Mouse (Mus musculus) urinary bladder, adult 18-20 months (tissue): ENCODE data around the gene Atg10.

ENCODE experiments used
- DNase-seq, 2 experiments: peaks; one replicate each; pipeline ENCODE4 v3.0.0; 2022; ENCODE audit warnings: low spot score in 2 of 2, mixed read lengths in 2 of 2

The Atg10 gene

GRCm38 (mm10) chr13:91128581-91128980, 95.2 kb downstream of the Atg10 start:
- DNase-seq: no peak

DNA sequence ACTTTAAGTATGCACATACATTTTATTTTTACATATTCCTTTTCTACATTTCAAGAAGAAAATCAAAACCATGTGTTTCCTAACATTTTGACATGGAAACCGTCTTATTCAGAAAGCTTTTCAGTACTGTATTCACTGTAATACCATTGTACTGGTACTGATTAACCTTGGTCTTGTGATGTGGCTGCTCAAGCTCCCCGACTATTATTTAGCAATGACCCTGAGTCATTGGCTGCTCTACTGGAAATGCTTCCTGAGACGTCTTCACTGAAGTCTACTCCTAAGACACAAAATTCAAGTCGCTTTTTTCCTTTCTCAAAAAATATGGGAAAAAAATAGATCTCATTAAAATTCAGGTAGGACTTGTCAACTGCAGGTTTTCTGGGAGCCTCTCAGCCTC, 105.6 kb downstream of the Atg10 start:
- no peak for DNase-seq

DNA sequence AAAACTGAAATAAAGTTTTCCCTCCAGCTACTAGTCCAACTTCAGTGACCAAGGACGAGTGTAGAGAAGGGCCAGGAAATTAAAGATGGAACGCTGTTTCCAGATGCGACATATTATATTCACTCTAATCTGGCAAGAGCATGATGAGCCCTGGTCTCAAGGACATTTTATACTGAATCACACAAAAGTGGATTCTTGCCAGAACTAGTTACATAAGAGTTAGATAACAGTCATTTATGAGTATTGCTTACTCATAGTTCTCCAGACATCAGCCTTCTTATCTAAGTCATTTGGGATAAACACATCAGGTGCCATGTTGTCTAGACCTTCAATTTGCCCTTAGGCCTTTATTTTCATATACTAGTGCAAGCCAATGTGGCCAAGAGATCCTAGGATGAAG, 108.9 kb downstream of the Atg10 start:
- DNase-seq: no peak

GRCm38 (mm10) chr13:91107308-91107946, 116.3 kb downstream of the Atg10 start:
- no peak for DNase-seq

- no peak for DNase-seq
Measured at GRCm38 (mm10) chr13:91102238-91102637, 121.5 kb downstream of the Atg10 start.

GRCm38 (mm10) chr13:91100417-91100816, 123.4 kb downstream of the Atg10 start:
- DNase-seq: no peak

DNA sequence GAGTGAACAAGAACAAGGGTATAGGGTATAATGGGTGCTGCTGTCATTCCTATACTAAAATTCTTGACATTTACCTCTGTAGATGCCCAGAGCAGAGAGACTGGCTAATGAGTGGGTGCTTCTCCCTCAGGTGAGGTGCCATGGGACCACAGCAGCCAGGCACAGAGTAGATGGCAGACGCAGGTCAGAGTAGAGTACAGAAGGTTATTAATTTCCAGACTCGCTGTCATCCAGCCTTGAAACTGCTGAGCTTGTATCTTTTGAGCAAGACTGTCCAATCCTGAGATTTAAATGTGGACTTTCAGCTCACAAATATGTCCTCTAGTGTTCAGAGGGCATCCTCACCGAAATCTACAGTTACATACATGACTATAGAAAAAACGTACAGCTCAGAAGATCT, 128.9 kb downstream of the Atg10 start:
- no peak for DNase-seq

GRCm38 (mm10) chr13:91094196-91094595, 129.6 kb downstream of the Atg10 start:
- DNase-seq: no peak

DNA sequence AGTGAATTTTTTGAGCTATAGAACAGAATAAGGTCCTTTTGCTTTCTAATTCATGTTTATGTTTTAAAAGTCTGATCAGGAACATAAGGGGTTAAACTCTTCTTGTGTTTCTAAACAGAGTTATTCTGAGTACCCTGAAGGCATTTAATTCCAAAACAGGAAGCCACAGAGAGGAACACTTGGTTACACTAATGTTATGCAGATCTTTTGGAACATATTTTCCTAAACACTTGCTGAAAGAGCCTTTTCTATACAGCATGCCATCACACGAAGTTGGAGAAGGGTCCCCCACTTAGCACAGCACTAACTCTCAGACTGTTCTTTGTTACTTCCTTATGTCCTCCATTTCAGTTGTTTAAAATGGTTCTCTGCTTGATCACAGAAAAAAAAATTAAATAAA, 130.2 kb downstream of the Atg10 start:
- no peak for DNase-seq

DNA sequence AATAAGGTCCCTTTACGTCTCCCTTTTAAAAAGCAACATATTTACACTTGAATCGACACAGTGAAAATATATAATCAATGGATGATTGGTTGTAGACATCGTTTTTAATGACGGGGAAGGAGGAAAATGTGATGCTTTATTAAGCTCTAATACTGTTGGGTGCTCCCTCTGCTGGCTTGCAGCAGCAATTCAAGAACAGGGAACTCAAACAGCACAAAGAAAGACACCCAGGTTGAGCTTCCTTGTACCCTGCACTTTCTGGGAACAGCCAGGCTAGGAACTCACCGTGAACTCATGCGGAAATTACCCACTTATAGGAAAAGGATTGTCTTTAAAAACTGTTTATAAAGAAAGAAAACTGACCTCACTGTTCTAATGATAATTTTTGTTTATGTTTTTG, 130.6 kb downstream of the Atg10 start:
- no peak for DNase-seq

GRCm38 (mm10) chr13:91091731-91092190, 132.0 kb downstream of the Atg10 start:
- no peak for DNase-seq

GRCm38 (mm10) chr13:91090861-91091730, 132.7 kb downstream of the Atg10 start:
- DNase-seq: no peak

GRCm38 (mm10) chr13:91086361-91086900, 137.3 kb downstream of the Atg10 start:
- no peak for DNase-seq

- no peak for DNase-seq
Measured at GRCm38 (mm10) chr13:91072351-91072750, 151.4 kb downstream of the Atg10 start.

DNA sequence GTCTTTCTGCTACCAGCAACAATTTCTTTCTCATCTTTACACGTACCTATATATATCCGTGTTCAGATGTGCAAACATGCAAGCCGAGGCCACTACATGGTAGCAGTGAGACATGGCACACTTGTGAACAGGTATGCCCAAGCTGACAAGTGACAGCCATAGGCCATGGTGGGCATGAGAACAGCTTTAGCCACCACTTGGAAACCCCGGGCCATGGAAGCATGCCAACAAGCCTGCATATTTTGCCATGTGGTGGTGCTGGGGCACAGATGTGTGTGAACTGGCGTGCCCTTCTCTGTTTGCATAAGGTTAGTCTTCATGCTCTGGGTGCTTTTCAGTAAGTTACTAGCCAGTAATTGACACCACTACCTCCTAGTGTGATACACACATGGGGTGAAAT, 162.9 kb downstream of the Atg10 start:
- no peak for DNase-seq

GRCm38 (mm10) chr13:91048171-91048570, 175.6 kb downstream of the Atg10 start:
- no peak for DNase-seq

GRCm38 (mm10) chr13:91046851-91047250, 176.9 kb downstream of the Atg10 start:
- DNase-seq: no peak

- no peak for DNase-seq
Measured at GRCm38 (mm10) chr13:91041236-91041635, 182.5 kb downstream of the Atg10 start.

DNA sequence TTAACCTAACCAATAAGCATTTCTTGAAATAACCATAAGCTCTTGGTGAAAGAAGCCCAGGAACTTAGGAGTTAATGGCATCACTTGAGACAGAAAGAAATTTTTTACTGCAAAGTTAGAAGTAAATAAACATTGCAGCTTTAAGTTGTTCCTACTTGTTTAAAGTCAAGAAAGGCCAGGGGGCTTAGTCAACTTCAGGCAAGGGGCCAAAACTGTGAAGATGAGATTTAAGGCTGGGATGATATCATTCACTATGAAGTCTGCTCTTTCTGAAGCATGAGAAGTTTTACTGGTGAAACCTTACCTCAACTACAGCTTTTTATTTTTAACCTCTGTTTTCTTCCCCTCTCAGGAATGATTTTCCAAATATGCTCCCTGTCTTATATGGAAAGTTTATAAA, 183.3 kb downstream of the Atg10 start:
- DNase-seq: no peak

DNA sequence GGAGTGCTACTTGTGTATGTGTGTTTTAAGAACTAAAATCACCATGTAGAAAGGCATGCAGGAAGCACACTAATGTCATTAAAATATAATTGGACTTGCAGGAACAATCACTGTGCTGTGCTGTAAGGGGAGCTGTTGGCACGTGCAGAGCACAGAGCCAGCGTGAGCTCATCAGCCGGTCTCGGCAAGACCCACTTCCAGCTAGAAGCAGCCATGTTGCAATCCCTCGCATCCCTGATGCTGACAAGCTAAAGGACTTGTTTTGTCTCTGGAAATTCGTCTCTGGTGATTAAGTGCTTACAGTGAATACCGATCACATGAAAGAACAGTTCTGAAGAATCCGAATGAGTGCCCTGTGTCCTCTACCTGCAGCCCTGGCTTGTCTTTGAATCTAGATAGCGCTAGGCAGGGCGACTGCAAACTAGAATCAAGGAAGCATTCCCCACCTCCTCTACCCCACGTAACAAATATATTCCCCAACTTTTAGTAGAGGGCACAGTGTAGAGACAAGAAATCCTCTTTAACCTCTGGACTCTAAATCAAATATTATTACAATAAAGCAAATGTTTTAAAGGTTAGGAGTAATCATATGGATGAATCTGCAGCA, 184.5 kb downstream of the Atg10 start:
- peak; percentile 16 to 25 for DNase-seq

DNA sequence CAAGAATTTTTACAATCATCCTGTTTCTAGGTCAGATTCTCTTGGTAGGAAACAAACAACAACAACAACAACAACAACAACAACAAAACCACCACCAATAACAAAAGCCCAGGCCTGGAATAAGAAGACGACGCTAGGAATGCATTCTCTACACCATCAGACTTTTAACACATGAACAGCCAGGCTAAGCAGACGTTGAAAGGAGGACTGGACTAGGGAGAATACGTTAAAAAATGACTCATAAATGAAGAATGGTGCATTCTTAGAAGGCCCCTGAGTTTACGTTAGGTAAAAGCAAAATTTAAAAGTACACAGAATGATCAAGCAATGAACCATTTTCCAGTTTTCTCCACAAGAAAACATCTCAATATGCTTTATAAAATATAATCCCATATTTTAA, 185.1 kb downstream of the Atg10 start:
- DNase-seq: no peak

- DNase-seq: no peak
Measured at GRCm38 (mm10) chr13:91038034-91038433, 185.7 kb downstream of the Atg10 start.
